Mouse (Mus musculus): ENCODE measurements at regions not wholly inside any gene's neighbourhood (a gene's known extent, or its start where the extent isn't known, plus 50 kb on each side); places are given as distances from the start of the nearest gene placed in this dataset.

GRCm38 (mm10) chr17:9848559-9849357 is 179.2 kb upstream of the Pabpc6 start:
- DNase-seq (ENCODE audit: low spot score), result no peak

- no peak for DNase-seq (ENCODE audit: low spot score)
Measured at GRCm38 (mm10) chr17:9845451-9846075, 176.0 kb upstream of the Pabpc6 start.

DNA sequence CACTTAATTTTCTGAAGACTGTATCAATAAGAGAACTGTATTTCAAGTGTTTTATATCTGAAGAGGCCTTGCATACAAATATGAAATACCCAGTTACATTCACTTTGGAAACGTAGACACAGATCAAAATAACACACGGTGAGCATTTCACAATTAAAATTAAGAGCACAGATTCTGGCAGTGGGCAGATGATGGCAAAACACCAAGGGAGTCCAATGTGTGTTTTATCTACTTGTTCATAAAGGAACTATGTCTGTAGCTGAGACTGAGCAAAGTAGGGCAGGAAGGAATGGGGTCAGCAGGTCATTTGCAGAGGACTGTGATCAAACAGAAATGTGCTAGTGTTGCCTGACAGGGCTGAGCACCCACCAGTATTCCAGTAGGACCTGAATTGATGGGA is 171.6 kb upstream of the Pabpc6 start:
- DNase-seq (ENCODE audit: low spot score), result no peak

- DNase-seq (ENCODE audit: low spot score), result no peak
Measured at GRCm38 (mm10) chr17:9839256-9839655, 169.7 kb upstream of the Pabpc6 start.

DNA sequence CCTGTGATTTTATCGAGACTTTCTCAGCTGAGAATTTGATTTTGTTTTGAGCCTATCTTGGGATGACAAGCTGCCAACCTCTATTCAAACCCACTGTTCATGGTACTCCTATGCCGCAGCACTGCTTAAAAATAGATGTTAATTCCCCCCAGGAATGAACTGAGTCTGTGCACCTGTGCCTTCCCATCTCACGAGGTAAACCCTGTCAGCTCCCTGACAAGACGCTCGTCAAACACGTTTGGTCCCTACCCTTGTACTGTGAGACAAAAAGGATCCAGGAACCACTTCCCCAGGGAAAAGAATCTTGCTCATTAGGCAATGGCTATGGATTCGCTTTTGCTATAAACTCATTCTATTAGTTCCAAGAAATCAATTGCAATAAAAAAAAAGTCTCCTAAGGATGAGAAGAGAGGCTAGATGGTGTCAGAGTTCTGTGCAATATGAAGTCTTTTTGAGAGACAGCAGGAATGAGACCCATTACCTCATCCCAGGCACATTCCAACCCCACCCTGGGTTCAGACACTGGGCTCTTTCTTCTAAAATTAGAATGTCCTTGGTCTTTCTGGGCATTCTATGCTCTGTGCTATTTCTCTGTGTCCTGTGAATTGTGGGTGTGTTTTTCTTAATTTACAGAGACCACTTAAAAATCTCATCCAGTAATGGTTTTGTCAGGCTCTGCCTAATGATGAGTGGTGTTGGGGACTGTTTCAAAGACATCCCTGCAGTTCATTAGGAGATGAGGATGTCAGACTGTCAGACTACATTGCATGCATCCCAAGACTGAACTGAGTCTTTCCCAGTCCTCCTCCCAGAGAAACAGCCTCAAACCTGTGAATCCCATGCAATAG is 167.7 kb upstream of the Pabpc6 start:
- DNase-seq (ENCODE audit: low spot score), result no peak

GRCm38 (mm10) chr17:9829895-9830294 is 160.4 kb upstream of the Pabpc6 start:
- no peak for DNase-seq (ENCODE audit: low spot score)

GRCm38 (mm10) chr17:9821358-9821757 is 151.8 kb upstream of the Pabpc6 start:
- DNase-seq (ENCODE audit: low spot score), result no peak

- no peak for DNase-seq (ENCODE audit: low spot score)
Measured at GRCm38 (mm10) chr17:9817056-9817455, 147.5 kb upstream of the Pabpc6 start.

GRCm38 (mm10) chr17:9797069-9797468 is 127.6 kb upstream of the Pabpc6 start:
- DNase-seq (ENCODE audit: low spot score), result no peak

DNA sequence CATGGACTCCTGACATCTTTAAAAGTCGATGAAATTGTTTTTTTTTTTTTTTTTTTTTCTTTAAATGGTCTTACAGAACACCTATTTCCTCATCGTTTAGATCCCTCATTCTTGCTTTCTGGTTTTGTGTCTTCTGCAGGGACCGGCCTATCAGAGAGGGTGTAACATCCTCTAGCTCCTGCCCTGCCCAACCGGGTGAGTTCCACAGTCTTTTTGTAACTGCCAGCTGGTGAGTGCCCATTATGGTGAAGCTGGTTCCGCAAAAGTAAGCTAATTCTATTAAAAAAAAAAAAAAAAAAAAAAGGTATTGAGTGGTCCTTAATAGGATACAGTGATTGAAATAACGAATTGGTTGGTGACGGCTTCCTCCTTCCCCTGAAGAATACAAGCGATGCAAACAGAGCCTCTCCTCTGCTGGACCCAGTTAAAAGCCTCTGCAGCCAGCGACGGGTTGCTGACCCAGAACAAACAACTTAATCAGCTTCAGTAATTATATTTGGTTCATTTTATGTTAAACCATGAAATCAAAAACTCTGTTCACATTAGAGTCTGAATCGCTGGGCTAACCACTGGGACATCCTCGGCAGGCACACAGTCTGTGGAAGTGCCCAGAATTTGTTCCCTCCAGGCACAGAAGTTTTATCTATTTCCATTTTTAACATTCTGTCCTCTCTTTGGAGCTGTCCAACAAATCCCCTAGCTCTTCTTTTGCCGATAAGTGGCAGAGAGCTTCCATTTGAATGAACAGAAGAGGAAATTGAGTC is 126.9 kb upstream of the Pabpc6 start:
- no peak for DNase-seq (ENCODE audit: low spot score)

DNA sequence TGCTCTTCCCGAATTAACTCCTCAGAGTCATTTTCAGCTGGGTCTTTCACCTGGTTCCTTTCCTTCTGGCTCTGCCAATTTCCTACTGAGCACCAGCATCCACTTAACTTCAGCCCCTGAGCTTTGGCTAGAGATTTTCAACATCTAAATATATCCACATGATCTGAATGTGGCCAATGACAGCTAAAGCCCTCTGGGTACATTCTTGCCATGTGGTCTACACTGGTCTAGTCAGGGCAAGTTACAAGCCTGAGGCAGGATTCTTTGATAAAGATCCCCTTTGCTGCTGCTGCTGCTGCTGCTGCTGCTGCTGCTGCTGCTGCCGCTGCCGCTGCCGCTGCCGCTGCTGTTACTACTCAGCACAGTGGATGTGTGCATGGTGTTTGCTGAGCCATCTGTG is 109.3 kb upstream of the Pabpc6 start:
- no peak for DNase-seq (ENCODE audit: low spot score)

- no peak for DNase-seq (ENCODE audit: low spot score)
Measured at GRCm38 (mm10) chr17:9777165-9777564, 107.6 kb upstream of the Pabpc6 start.

DNA sequence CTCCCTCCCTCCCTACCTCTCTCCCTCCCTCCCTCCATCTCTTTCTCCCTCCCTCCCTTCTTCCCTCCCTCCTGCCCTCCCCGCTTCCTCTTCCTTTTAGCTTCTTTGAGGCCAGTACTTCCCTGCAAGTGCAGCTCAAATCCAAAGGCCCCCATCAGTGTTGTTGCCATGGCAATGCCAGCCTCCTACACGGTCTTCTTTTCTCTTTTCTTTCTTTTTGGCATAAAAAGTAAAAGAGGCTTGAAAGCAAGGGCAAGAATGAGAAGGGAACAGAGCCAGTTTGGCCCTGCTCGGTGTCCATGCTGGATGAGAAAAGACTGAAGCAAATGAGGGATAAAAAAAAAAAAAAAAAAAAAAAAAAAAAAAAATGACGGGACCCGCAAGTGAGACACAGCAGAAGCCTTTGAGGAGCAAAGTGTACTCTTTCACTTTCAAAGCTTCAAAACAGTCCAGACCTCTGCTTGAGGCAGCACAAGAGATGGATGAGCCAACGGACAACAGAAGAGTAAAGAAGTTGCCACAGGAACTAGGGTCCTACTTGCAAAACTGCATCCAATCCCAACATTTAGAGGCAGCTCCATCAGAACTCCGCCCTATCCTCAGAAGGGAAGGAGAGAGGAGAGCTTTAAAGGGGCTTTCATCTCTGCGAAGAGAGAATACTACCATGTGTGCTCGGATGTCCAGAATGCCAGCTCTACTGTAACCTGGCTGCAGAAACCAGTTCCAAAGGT is 106.9 kb upstream of the Pabpc6 start:
- DNase-seq (ENCODE audit: low spot score), result no peak

DNA sequence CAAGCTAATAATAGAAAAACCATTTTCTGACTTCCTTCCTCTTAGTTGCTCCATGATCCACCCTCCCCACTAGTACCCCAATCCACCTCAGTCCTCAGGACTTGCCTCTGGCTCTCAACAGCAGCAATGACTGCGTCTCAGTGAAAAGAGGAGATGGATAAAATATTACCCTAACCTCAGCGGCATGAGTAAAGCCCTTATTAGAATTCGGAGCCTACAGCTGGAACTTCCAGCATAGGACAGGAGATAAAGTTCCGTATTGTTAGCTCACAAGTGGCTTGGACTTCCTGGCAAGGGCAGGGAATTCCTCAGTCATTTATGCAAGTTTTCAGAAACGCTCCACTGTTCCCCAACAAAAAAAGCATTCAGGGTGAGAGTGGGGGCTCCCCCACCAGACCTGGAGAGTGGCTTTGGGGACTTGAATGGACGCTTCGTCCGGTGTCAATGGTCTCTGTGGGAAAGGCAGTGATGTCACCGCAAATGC is 106.2 kb upstream of the Pabpc6 start:
- no peak for DNase-seq (ENCODE audit: low spot score)

DNA sequence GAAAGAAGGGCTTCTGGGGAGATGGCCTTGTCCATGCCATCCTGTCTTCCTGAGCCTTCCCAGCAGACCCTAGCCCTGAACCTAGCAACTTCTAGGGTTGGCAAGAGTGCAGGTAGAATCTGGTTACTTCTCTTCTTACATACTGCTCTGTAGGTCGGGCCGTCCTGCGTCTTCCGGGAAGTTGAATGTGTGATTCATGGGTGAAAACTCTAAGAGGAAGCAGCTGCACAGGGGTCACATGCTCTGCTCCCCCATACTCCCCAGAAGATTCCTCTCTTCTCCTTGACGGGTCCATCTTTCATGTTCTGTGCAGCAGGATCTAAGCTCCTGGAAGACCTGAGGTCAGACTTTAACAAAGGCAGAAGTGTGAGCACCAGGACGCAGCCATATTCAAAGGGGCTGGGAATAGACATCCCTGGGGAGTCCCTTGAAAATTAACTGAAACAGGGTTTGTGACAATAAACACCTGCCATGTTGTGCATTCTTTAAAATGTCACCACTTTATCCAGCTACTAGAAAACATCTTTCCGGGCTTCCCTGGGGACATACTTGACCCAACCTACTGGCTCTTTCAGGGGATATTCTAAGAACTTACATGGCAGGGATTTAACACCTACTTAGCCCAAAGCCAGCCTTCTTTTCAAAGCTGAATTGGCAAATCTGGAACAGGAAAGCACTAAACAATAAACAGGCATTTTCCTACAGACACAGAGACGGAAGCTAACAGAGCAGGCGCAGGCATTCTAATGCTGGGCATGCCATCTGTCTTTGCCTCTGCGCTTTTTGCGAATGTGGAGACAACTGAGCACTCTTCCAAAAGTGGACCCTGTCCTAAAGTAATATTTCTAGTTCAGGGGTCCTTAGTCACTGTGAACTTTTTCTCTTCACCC is 105.5 kb upstream of the Pabpc6 start:
- DNase-seq (ENCODE audit: low spot score), result no peak

DNA sequence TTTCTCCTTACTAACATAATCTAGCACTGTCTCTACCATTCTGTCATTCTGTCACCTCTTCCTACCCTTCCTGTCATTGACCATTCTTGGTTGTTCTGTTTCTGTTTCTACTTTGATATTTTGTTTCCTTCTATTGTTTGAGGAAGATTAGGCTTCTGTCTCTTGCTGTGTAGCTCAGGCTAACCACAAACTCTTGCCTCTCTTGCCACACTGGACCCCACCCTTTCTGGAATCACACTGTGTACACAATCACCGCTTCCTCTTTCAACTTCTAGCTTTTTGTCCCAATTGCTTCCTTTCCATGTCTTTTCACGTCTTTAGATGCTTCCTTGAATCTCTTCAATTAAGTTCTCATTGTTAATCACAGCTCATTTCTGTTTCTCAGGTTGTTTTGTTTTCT is 104.2 kb upstream of the Pabpc6 start:
- DNase-seq (ENCODE audit: low spot score), result no peak

DNA sequence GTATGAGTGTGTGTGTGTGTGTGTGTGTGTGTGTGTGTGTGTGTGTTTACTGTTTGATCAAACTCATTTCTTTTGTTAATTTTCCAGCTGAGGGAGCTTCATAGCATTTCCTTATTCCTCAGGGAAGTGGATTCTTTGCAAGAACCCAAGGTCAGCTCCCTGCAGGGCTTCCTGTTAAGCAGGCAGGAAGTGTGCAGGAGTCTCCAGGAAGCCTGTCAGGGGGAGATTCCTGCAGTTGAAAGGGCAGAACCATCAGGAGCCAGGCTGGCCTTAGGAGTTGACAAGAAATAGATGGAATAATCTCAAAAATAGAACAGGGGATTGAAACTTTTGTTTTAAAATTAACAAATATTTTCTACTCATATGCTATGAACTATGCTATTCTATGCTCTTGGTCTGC is 98.8 kb upstream of the Pabpc6 start:
- no peak for DNase-seq (ENCODE audit: low spot score)

DNA sequence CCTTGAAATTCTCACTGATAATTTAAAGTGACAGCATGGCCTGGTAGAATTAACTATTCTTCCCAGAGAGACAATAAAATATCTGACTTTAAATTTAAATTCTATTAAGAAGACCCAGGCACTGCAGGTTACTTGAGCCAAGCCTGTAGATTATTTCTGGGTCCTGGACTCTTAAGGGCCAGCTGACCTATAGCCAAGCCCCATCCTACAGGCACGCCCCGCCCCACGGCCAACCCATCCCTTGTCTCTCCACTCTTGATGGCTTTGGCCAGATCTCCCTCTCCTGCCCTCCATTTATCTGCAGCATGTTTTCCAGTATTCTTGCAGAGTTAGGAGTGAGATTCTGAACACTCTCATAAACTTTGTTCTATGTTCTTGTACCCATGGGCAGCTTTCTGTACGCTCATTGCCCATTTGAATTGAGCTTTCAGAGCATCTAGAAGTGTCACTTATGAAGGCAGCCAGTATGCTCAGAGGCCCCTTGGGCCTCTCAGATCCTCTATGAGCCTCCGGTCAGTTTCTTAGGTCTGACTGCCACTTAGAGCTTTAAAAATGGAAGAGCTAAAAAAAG is 96.2 kb upstream of the Pabpc6 start:
- DNase-seq (ENCODE audit: low spot score), result no peak

DNA sequence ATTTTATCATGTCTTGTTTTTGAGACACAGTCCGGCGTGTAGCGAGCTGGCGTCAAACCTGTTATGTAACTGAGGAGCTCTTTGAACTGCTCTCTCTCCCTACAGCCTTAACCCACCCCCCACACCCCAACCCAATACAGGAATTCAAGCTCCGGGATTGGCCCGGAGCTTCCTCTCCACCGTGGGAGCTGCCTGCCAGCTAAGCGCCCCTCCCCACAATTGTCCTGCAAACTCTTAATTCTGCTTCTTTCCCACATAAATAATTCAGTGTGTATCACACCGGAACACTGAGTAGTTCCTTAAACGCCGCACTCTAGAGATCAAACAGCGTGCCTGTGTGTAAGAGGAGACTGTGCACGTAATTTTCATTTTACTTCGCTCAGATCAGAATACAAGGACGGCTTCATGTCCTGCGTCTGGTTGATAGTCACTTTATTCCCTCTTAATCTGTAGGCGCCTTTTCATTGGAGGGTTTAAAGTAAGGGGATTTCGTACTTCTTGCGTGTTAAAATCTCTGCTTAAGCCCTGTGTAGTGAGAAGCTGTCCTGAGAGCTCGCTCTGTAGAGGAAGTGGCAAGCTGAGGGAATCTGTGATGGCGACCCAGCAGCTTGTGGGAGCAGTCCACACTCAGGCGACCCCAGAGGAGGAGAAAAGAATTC is 95.3 kb upstream of the Pabpc6 start:
- no peak for DNase-seq (ENCODE audit: low spot score)

Data from spleen, adult 12 weeks (tissue).